Mouse (Mus musculus) heart, postnatal 0 days (tissue): Measurements from ENCODE around the gene Alkbh7.

Experiments
- CTCF ChIP-seq: IDR thresholded peaks from 2 replicates; pipeline ENCODE4 v1.5.1; 2016; ENCODE audit warnings: antibody characterized with exemption, control low read depth, low read depth
- EP300 ChIP-seq: IDR thresholded peaks from 2 replicates; pipeline ENCODE4 v1.6.1; 2016; ENCODE audit warnings: antibody characterized with exemption, low read depth

- no peak for TF ChIP-seq CTCF
- TF ChIP-seq EP300 = no peak
Measured at GRCm38 (mm10) chr17:57031661-57032420, 34.7 kb downstream of the Alkbh7 start.
